Mouse (Mus musculus): Measurements from ENCODE around the gene Slc22a3. TPM values are rescaled to one million over a fixed set of nuclear protein-coding genes. Genes with fewer than 3 reads are reported as not detected.

Gene Slc22a3
- polyA plus RNA-seq, 1 experiment from 2014 or later: 2.3 TPM

DNA sequence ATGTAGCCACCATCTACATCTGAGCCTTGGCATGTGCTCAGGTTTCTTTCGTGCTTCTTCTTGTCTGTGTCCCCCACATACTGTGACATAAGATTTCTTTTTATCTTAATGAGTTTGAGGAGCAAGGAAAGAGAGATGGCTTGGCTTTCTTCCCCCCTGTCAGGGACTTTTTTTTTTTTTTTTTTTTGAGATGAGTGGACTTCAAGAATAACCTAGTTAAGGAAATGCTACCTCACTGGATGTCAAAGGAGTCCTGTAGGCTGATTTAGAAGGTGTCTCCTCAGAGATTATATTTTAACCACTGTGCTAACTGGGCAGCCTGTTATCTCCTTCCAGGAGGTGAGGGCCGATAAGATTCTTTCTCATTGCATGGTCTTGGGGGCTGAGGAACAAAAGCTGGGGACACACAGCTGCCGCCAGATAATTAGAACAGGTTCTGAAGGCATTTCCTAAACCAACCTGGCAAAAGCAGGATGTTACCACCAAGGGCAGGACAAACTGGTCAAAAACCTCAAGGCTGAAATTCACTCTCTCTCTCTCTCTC is 133.8 kb downstream of the Slc22a3 start:
- Histone ChIP-seq H3K27ac (ENCODE audit: low read length) (no peak overlapping the region), H3K4me3 (ENCODE audit: low read depth, low read length) (no peak overlapping the region), H3K9ac (ENCODE audit: low read depth, low read length) (no peak overlapping the region), H3K27me3 (ENCODE audit: control insufficient read depth, insufficient read depth, low read depth, low read length) (no peaks in the 10 kb centered on the region), H3K4me2 (ENCODE audit: low read length) (no peak overlapping the region), H3K36me3 (ENCODE audit: control insufficient read depth, insufficient read depth, low read length) (no peaks in the 10 kb centered on the region), H3K4me1 (ENCODE audit: control insufficient read depth, insufficient read depth, low read length) (peaks cover 5% of the 10 kb centered on the region; the same call in 1 of the 2 replicates), H3K9me3 (replicated peaks; ENCODE audit: control insufficient read depth, low read length, poor library complexity, severe bottlenecking) (no peaks in the 10 kb centered on the region)
- no peak for ATAC-seq
- WGBS: 61% methylated on average over 3 of the region's 3 CpGs

DNA sequence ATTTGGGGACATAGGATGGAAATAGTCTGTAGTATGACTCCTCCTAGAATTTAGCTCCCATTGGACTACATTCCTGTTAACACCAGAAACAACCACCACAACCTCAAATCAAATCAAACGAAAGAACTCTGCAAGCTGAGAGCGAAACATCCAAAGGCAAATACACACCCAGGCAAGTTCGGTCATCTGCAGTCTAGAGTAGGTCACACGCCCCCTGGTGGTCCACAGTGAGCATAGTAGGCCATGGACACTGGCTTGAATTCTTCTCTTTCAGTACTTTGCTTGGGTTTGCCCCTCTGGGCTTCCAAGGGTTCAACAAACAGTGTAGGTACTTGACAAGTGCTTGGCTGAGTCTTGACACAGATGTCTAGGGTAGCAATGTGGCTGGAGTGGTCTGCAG is 135.5 kb downstream of the Slc22a3 start:
- ATAC-seq: 0 out of 2 replicates have a peak, but pooled peaks have one; percentile 61
- WGBS: 22% methylated on average over 4 of the region's 4 CpGs

DNA sequence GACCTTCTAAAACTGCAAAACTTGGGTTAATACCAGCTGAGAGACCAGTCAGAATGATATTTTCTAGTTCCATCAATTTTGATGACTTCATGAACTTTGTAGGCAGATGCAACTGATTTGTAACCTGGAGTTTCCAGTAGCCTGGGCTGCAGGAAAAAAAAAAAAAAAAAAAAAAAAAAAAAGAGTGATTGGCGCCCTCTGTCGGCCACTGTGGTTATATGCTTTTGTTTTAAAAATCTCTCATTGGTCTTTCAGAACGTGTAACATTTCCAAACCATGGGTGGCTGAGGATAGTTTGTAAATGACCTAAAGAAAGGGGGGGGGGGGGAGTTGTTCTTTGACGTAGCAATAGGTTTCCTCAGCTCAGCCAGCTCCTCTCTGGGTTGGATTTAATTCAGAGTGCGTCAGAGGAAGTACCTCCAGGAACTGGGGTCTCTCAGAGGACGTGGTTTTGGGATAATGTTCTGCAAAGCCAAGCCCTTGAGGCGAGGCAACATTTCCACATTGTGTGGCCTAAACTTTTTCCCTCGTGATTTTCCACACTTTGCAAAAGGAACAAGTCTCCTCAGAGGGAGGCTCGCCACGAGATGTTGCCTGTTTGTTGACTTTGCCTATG is 136.1 kb downstream of the Slc22a3 start:
- no peak overlapping the region for H3K9ac ChIP-seq (ENCODE audit: low read depth, low read length)
- H3K27ac ChIP-seq (ENCODE audit: low read length): no peak overlapping the region
- ATAC-seq: no peak
- 37% methylated on average over 10 of the region's 10 CpGs for WGBS
- H3K36me3 ChIP-seq (ENCODE audit: control insufficient read depth, insufficient read depth, low read length): no peaks in the 10 kb centered on the region
- no peak overlapping the region for H3K4me3 ChIP-seq (ENCODE audit: low read depth, low read length)
- no peaks in the 10 kb centered on the region for H3K9me3 ChIP-seq (replicated peaks; ENCODE audit: control insufficient read depth, low read length, poor library complexity, severe bottlenecking)
- H3K4me2 ChIP-seq (ENCODE audit: low read length): peak overlapping the region; percentile 5; the same call in 1 of the 2 replicates
- H3K4me1 ChIP-seq (ENCODE audit: control insufficient read depth, insufficient read depth, low read length): peaks cover 5% of the 10 kb centered on the region; the same call in 1 of the 2 replicates
- no peaks in the 10 kb centered on the region for H3K27me3 ChIP-seq (ENCODE audit: control insufficient read depth, insufficient read depth, low read depth, low read length)

More for the DNA sequence above, 135.5 kb downstream of the Slc22a3 start:
- Histone ChIP-seq H3K9me3 (replicated peaks; ENCODE audit: control insufficient read depth, low read length, poor library complexity, severe bottlenecking) (no peaks in the 10 kb centered on the region), H3K4me1 (ENCODE audit: control insufficient read depth, insufficient read depth, low read length) (peaks cover 5% of the 10 kb centered on the region; the same call in 1 of the 2 replicates), H3K27me3 (ENCODE audit: control insufficient read depth, insufficient read depth, low read depth, low read length) (no peaks in the 10 kb centered on the region), H3K27ac (ENCODE audit: low read length) (no peak overlapping the region), H3K9ac (ENCODE audit: low read depth, low read length) (no peak overlapping the region), H3K4me2 (ENCODE audit: low read length) (no peak overlapping the region), H3K4me3 (ENCODE audit: low read depth, low read length) (no peak overlapping the region), H3K36me3 (ENCODE audit: control insufficient read depth, insufficient read depth, low read length) (no peaks in the 10 kb centered on the region)

DNA sequence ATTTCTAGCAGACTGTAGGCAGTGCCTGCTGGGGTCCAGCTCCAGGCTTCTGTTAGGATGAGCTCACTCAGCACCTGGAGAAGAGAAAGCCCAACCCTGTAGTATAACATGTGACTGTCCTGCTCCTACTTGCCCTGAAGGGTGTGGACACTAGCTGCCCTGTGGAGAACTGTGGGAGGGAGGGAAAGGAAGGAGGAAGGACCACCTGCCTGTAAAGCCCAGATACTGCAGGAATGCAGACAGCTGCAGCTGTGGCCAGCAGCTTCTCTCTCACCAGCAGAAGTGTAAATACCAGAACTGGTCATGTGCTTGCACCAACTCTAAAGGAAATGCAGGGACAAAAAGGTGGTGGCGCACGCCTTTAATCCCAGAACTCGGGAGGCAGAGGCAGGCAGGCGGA is 137.2 kb downstream of the Slc22a3 start:
- no peaks in the 10 kb centered on the region for H3K36me3 ChIP-seq (ENCODE audit: control insufficient read depth, insufficient read depth, low read length)
- H3K9me3 ChIP-seq (replicated peaks; ENCODE audit: control insufficient read depth, low read length, poor library complexity, severe bottlenecking): no peaks in the 10 kb centered on the region
- no peak overlapping the region for H3K4me2 ChIP-seq (ENCODE audit: low read length)
- H3K4me1 ChIP-seq (ENCODE audit: control insufficient read depth, insufficient read depth, low read length): peaks cover 5% of the 10 kb centered on the region; the same call in 1 of the 2 replicates
- H3K27me3 ChIP-seq (ENCODE audit: control insufficient read depth, insufficient read depth, low read depth, low read length): no peaks in the 10 kb centered on the region
- no peak overlapping the region for H3K27ac ChIP-seq (ENCODE audit: low read length)
- WGBS: 83% methylated on average over 4 of the region's 4 CpGs
- H3K4me3 ChIP-seq (ENCODE audit: low read depth, low read length): no peak overlapping the region
- no peak overlapping the region for H3K9ac ChIP-seq (ENCODE audit: low read depth, low read length)
- no peak for ATAC-seq

DNA sequence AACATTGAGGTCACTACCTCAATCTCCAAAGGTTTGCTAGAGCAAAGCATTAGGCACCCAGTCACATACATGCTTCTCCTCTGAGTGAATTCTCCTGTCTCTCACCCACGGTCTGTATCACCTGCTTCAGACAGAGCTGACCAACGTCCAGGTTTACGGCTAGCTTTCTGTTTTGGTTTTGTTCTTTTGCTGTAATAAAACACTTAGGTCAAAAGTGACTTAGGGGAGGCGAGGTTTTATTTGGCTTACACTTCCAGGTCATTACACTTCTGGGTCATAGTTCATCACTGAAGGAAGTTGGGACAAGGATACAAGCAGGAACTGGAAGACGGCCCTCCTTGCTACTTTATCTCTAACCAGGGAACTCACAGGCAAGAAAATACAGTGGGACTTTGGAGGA is 138.1 kb downstream of the Slc22a3 start:
- Histone ChIP-seq H3K9ac (ENCODE audit: low read depth, low read length) (no peak overlapping the region), H3K4me3 (ENCODE audit: low read depth, low read length) (no peak overlapping the region), H3K4me1 (ENCODE audit: control insufficient read depth, insufficient read depth, low read length) (peaks cover 5% of the 10 kb centered on the region; the same call in 1 of the 2 replicates), H3K36me3 (ENCODE audit: control insufficient read depth, insufficient read depth, low read length) (no peaks in the 10 kb centered on the region), H3K27ac (ENCODE audit: low read length) (no peak overlapping the region), H3K27me3 (ENCODE audit: control insufficient read depth, insufficient read depth, low read depth, low read length) (no peaks in the 10 kb centered on the region), H3K9me3 (replicated peaks; ENCODE audit: control insufficient read depth, low read length, poor library complexity, severe bottlenecking) (no peaks in the 10 kb centered on the region), H3K4me2 (ENCODE audit: low read length) (no peak overlapping the region)
- WGBS: 82% methylated on average over 5 of the region's 5 CpGs
- no peak for ATAC-seq

Other genes starting within 250 kb of the Slc22a3 start
- gene Map3k4, start 188.9 kb downstream of the Slc22a3 start, polyA plus RNA-seq (2015; fragmentation: Nextera tagmentation; extraction: Ambion mirVana): 31.3 and 41.3 TPM in 2 replicates
- 0.09 TPM in 1 of 2 replicates, not detected in the other for gene Plg, start 129.1 kb downstream of the Slc22a3 start, polyA plus RNA-seq (2015; fragmentation: Nextera tagmentation; extraction: Ambion mirVana)
- 0.85 and 1.3 TPM in 2 replicates for gene Slc22a2, start 76.4 kb upstream of the Slc22a3 start, polyA plus RNA-seq (2015; fragmentation: Nextera tagmentation; extraction: Ambion mirVana)
- not detected in 2 replicates for gene Slc22a1, start 168.1 kb upstream of the Slc22a3 start, polyA plus RNA-seq (2015; fragmentation: Nextera tagmentation; extraction: Ambion mirVana)